Mouse (Mus musculus): ENCODE measurements around the gene Cxcr4.
"Not testable (repeated sequence)": the region's sequence is repeated elsewhere in the genome, so short reads cannot be mapped to it uniquely, and the experiment has no call there.

Cxcr4 gene

DNA sequence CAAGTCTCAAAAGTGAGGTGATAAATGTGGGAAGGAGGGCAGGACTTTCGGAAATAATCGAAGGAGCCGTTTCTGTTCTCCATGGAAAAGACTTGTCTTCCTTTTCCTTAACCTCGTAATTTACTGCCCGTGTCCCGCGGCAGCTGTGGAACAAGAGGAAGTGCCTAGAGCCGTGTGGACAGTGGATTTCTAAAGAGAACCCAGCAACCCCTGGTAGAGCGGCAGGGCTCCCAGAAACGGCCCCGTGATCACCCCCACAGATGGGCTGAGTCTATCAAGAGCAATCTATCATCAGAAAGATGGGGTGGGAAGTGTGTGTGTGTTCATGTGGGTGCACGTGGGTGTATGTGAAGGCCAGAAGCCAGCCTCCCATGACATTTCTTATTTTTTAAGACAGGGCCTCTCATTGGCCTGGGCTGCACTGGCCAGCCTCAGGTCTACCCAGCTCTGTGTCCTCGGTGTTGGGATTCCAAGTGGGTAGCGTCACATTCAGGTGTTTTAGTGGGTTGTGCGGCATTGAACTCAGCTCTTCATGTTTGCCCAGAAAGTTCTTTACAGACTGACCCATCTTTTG lies 5.2 kb upstream of the Cxcr4 start:
- DNase-seq (ENCODE audit: extremely low spot score): no peak

DNA sequence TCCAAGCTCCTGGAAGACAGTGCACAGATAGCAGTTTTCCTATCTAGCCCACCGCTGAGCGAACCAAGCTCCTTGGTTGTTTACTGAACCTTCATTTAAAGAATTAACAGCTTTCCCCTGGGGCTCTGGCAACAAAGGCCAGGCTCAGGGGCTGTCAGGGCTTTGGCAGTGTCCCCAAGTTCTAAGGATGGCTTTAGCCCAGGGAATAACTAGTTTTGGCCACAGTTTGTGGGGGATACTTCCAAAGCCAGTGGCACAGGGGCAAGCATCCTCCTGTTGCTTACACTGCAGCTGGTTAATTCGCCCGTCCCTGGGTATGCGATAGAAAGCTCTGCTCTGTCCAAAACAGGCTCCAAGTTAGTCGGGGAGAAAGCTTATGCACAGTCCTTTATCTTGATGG lies 3.4 kb upstream of the Cxcr4 start:
- DNase-seq (ENCODE audit: extremely low spot score): no peak

DNA sequence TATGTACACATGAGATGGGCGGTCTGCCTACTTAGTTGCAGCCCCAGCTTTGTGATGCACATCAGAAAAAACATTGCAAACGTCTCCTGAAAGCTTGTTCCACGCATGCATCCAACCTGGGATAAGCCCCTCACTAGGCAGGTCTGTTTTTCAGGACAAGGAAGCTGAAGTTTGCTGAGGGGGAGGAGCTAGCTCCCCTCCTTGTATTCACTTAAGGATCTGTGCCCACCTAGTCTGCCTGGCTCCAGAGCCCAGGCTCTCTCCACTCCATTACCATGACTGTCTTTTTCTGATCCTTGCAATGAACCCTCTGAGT lies 3.0 kb upstream of the Cxcr4 start:
- DNase-seq (ENCODE audit: extremely low spot score): peak; percentile 18

DNA sequence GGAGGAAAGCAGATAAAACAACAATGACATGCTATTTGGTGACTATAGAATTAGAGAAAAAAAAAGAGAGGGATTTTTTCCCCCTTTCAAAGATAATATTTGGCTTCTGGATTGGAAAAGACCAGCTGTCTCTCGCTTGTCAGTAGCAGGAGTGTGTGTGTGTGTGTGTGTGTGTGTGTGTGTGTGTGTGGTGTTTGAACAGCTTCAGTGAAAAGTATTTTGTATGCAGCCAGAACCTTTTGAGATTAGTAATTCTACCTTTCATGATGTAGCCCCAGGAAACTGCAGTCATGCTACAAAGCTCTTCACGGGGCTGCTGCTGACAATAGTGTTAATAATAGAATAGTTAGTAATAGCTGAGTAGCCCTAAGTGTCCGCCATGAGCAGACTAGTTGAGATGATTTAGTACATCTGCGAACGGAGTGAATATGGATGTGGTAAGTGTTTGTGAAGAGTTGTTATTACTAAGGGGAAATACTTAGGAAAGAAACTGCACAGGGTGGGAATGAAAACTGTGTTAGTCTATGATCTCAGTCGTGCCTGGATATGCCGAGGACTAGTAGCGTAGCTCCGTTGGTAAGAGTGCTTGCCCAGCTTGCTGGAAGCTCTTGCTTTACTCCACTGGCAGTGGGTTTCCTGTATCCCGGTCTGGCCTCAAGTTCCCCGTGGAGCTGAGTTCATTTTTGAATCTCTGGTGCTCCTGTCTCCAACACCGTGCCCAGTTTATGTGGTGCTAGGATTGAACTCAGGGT lies 2.4 kb upstream of the Cxcr4 start:
- no peak for DNase-seq (ENCODE audit: extremely low spot score)

DNA sequence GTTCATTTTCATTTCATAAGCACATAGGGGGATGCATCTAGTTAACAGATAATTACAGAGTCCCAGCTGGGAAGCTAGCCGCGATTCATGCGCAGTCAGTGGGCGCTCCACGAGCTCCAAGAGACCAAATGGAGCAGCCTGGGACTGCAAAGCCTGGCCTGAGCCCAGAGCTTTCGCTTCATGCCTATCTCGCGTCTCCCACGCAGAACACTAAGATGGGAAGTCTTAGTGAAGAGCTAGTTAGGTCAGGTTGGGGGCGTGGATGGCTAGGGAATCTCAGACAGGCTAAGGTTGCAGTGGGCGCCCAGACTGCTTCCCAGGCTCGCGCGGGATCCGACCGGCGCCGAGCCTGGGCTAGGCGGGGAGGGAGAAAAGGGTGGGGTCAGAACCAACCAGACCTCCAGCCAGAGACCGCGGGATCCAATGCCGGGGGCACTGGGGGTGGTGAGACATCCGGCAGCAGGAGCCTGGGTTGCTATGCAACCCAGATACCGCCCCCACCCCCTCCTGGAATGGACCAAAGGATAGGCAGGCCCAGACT lies 938 bp upstream of the Cxcr4 start:
- peak; percentile 67 for DNase-seq (ENCODE audit: extremely low spot score)

DNA sequence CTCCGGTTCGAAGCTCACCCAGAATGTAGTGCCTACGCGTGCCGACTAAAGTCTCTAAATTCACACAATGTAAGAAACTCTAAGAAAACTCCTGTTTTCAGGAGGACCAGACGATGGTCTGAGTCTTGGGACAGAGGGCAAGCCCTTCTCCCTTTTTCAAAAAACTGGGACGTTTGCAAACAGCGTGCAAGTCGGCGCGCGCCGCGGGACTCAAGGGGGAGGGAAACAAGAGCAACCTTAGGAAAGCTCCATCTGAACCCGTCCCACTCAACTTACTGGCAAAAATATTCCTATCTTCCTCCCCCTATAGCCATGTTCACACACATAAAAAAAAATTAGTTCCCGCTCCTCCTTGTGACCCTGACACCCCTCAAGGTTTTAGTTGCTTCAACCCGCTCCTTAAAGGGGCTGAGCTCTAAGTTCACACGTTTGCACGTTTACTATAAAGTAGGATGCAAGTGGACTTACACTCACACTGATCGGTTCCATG lies 327 bp downstream of the Cxcr4 start:
- no peak for DNase-seq (ENCODE audit: extremely low spot score)

DNA sequence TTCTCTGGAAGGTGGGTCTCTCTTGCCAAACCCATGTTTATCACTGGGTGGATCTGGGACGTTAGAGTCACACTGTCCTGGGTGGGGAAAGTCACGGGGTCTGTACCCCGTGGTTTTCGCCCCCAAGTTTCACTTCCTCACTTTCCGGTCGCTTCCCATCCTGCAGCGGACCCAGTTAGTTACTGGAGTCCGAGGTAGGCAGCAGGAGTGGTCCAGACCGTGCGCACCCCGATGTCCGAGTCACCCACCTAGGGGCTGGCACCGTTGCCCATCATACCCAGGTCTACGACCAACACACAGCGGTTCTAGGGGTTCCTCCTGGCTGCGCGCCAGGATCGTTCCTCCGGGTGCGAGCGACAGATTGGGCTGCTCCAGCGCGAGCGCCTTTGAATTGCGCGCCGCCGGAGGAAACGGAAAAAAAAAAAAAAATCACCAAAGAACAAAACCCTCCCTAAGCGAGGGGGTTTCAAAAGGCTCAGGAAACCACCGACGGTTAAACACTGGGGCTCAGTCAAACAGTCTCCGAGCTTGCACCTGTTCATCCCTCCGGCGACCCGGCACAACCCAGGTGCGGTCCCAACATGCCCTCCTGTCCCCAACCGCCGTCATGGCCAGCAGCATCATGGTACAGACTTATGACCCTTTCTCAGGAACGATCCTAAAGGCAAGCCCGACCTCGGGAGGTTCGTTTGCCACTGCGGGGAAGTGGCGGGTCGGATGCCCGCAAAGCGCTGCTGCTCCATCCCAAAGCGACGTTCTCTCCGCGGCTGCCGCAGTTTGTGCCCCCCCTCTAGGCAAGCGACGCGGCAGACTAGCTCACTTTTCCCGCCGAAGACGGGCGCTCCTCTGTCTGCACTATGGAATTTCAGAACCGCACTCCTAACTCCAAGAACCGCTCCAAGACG lies 1.0 kb downstream of the Cxcr4 start:
- peak; percentile 55 for DNase-seq (ENCODE audit: extremely low spot score)

DNA sequence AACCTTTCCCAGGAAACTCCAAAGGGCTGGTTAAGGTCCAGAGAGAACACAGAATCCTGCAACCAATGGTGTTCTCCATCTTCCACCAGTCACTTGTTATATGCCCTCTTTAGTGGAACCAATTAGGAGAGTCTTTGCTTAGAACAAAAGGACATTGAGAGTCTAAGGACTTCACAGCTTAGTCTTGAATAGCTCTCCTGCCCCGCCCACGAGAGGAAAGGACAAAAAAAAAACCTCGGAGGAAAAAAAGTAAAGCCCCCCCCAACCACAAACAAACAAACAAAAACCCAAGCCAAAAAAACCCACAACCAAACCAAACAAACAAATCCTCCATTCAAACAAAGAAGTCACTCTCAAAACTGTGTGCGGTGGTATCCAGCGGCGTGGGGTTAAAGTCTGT lies 2.1 kb downstream of the Cxcr4 start:
- peak; percentile 15 for DNase-seq (ENCODE audit: extremely low spot score)

DNA sequence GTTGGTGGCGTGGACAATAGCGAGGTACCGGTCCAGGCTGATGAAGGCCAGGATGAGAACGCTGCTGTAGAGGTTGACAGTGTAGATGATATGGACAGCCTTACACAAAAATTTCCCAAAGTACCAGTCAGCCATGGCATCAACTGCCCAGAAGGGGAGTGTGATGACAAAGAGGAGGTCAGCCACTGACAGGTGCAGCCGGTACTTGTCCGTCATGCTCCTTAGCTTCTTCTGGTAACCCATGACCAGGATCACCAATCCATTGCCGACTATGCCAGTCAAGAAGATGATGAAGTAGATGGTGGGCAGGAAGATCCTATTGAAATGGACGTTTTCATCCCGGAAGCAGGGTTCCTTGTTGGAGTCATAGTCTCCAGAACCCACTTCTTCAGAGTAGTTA lies 2.6 kb downstream of the Cxcr4 start:
- no peak for DNase-seq (ENCODE audit: extremely low spot score)

DNA sequence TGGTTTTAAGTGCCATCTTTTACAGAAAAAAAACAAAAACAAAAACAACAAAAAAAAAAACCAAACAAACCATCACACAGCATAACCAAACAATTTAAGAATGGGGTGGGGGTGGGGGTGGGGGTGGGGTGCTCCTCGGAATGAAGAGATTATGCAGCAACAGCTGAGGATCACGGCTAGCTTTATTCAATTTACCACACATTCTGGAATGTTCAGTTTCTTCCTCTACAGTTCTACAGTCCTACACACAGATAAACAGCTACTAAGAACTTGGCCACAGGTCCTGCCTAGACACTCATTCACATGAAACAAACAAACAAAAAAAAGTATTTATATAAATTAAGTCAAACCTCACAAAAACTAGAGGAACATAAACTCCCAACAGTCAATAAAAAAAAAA lies 3.8 kb downstream of the Cxcr4 start:
- no peak for DNase-seq (ENCODE audit: extremely low spot score)

DNA sequence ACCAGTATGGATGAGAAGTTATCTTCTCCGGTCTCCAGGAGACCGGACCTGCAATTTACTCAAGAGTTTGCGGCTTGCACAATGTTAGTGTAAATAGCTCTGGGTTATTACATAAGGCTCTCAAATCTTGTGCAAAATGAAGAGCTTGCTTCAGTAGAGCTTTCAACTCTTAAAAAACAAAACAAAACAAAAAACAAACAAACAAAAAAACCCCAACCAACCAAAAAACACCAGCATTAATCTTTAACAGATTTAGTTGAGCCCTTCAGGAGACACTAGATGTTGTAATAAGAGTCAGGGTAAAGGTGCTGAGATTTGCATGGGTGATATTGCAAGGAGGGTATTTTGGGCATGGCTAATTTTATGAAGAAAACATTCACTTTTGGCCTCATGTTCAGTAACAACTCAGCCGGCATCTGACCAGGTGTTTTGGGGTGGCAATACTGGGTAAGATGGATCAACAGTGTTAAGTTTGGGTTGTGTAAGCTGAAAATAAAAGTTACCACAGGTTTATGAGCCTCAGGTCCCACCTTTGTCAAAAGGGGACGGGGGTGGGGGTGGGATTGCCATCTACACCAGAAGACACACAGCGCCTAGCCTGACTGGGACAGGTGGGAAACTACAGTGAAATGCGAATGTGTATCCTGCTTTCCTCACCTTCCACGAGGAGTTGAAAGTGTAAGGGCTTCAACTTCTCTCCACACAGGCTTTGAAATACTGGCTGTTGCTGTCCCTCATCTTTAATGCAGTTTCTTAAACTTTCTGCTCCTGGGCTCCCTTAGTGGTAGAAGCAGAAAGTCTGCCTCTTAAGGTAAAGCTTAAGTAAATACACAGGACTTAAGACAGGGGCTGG lies 4.9 kb downstream of the Cxcr4 start:
- DNase-seq (ENCODE audit: extremely low spot score): no peak

DNA sequence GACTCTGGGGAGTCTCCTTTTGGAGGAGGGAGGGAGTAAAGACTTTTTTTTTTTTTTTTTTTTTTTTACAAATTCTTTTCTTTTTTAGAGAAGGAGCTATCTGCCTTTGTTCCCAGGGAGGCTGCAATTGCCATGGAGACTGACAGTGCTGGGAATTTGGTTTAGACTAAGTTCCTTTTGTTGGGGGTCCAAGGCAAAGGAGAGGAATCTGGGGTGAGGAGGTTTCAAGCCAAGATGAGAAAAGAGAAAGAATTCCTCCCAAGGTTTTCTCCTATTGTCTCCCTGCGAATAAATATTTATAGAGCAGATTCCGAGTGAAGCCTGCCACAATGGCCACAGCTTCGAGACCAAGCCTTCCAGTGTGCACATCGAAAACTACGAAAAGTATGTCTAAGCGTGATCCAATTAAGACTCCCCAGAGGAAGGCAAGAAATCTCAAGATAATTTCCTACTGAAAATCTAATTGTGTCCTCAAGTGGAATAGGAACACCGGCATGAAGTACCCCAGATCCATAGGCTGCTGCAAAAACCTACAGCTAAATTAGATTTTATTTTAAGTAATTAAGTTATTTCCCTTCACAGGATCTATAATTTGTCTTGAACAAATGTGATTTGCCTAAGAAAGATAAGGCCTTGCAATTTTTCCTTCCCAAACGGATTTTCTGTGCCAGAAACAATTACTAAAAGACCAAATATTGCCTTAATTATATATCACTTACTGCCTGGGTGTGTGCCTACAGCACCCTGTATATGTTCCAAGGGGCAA lies 5.7 kb downstream of the Cxcr4 start:
- DNase-seq (ENCODE audit: extremely low spot score): peak; percentile 63

DNA sequence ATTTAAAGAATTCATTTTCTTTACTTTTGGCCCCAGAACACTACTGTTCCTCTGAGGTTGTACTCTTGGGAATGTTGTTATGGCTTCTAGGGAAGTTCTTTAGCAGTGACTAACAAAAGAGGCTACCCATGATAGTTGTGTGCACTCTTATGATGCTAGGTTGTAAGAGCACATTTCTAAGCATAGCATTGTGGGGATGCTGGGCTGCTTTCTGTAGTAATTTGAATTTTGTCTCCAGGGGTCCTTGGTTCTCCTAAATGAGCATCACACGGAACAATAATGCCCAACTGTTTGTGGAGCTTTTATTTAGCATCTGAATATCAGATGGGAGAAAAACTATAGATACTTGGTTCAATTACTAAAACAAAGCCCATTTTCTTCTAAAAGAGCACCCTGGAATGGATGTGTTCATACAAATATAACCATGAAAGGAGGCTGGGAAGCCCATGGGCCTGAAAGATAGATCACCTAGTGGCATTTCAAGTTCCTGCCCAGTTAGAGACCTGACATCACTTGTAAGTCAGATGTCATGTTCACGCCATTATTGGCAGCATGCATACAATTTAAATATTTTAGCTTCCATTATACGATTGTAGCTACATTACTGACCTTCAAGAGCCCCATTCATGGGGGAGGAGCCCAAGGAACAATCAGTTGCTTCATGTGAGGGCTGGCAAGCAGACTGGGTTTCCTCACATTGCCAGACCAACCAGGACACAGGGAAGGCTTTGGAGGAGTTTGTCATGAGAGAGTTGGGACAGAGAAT lies 6.5 kb downstream of the Cxcr4 start:
- peak; percentile 42 for DNase-seq (ENCODE audit: extremely low spot score)

DNA sequence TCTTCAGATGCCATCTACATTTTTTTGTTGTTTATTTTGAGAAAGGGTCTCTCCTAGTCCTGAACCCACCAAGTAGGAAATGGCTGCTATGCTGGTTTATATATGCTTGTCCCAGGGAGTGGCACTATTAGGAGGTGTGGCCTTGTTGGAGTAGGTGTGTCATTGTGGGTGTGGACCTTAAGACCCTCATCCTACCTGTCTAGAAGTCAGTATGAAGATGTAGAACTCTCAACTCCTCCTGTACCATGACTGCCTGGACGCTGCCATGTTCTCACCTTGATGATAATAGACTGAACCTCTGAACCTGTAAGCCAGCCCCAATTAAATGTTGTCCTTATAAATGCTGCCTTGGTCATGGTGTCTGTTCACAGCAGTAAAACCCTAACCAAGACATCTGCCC lies 7.4 kb downstream of the Cxcr4 start:
- DNase-seq (ENCODE audit: extremely low spot score): not testable (repeated sequence)

DNA sequence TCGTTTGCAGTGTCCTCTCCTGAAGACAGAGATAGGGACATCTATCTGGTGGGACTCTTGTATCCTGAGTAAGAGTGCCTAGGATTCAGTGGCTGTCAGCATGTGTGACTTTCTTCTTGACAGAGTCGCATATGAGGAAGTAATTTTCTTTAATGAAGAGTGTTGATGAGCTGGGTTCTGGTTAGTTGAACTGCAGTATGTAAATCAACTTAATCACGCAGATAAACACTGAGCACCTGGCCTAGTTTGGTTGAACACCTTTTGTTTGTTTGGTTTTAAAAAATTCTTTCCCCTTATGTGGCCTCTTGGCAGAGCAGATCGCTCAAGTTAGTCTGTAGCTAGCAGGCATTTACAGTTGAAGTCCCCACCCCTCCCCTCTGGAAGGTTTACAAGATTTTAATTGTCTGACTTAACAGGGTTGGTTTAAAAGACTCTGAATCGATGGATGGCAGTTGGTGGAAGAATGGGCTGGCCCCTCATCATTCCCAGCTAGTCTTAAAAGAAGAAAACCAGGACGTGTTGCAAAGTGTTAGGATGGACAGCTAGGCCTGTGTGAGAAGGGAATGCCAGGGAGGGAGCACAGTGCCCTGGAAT lies 8.7 kb downstream of the Cxcr4 start:
- no peak for DNase-seq (ENCODE audit: extremely low spot score)

DNA sequence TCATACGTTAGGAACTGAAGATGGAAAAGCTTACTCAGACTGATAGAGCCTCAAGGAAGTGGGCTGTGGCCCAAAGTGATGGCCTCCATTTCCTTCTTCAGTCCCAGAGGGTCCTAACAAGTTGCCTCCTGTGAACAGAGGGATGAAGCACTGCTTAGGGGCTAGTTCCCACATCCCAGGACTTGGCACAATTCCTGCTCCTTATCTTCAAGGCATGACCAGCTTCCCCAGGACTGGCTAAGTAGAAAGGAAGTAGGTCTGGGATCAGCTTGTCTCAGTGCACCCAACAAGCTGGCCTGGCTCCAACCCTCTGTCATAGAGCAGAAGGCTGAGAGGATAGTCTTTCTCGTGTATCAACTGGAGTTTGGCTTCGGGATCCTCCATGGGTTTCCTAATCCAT lies 11.8 kb downstream of the Cxcr4 start:
- no peak for DNase-seq (ENCODE audit: extremely low spot score)

DNA sequence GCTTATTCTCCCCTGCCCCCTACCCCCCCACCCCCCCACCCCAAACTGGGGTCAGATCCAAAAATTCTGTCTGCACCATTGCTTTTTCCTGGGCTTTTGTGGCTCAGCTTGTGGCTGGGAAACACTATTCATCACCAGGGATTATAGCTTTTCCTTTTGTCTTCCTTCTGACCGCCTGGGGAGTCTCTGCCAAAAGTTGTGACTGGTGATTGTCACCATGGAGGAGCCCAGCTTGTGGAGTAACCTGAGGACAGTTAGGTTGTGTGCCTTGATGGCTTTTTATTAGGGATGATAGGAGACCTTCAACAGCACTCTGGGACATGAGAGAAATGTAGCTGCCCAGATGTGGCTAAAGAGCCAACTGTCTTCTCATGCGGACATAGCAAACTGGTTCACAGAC lies 13.6 kb downstream of the Cxcr4 start:
- peak; percentile 22 for DNase-seq (ENCODE audit: extremely low spot score)

DNA sequence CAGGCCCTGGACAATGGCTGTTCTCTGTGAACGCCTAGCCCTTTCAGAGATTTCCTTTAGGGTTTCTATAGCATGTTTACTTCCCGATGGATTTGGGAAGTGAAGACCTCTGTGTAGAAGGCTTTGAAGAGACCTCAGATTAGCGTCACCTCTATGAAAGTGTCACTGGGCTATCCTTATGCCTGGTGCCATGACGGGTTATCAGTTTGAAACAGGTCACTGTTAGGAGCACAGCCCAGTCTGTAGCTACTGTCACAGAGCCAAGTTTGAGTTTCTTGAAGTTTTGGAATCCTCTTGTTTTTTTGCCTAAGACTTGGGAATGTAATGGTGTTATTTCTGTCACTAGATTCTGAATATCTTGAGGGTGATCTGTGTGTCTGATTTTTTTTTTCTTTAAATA lies 17.0 kb downstream of the Cxcr4 start:
- no peak for DNase-seq (ENCODE audit: extremely low spot score)

DNA sequence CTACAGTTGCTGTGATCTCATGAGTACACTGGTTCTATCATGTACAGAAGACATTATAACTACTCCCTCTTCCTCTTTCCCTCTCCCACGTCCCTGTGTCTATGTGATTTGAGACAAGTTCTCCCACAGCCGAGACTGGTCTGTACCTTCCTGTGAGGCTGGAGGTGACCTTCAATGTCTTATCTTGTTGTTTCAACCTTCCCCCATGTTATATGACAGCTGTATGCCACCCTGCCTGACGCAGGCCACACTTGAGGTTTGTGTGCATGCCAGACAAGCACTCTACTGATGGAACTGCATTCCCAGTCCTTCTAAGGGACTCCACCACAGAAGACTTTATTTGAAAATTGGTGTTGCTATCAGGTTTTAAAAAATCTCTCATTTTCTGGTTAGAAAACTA lies 21.1 kb downstream of the Cxcr4 start:
- no peak for DNase-seq (ENCODE audit: extremely low spot score)

Measured in embryo, embryonic 9.5 days (tissue).